Mouse (Mus musculus): ENCODE measurements around the gene Aifm2.

Gene Aifm2

DNA sequence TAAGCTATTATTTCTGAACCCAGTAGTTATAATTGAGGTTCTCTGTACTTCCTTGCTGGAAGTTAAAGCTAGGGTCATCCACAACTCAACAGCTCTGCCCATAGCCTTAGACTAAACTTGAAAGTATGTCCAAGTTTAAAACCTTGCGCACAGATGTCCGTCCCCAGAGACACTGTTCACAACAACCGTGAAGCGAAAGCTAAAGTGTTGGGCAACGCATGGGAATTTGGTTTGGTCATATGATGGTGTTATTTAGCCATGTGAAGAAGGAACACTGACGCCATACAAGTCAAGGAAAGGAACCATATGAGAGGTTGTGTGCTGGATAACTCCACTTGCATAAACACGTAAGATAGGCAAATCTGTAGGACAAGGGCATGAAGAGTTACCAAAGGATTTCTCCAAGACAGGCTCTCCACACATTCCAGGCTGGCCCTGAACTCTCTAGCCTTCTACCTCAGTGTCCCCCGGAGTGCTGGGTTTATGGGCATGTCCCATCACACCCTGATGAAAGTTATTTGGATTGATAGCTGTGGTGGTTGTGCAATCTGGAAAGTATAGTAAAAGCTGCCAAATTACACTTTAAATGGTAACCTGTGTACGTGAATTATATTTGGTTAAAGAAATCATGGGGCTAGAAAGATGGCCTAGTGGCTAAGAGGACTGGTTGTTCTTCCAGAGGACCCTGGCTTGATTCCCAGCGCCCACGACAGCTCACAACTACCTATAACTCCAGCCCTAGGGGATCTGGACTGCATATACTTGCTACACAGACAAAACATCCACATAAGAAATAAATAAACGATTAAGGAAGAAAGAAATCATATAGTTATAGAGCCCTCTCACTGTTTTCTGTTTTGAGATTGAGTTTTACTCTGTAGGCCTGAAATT is 2.6 kb downstream of the Aifm2 start:
- no peak for DNase-seq

DNA sequence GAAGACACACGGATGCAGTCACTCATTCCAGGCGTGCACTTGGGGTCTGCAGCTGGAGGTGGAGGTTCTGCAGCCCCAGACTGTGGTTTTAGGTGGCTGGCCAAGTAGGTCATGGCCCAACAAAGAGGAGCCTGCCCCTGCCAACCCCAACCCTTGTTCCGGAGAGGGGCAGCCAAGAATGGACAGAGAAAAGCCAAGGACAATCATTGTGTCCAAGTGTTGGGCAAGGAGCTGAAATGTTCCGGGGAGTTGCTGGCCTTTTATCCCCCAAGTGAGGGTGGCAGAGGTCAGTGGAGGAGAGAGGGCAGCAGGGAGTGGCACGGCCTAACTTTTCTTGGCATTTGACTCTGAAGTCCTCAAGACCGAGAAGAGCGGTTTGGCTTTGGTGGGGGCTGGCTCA is 5.3 kb downstream of the Aifm2 start:
- DNase-seq: peak in 1 of 2 experiments; percentile 43

DNA sequence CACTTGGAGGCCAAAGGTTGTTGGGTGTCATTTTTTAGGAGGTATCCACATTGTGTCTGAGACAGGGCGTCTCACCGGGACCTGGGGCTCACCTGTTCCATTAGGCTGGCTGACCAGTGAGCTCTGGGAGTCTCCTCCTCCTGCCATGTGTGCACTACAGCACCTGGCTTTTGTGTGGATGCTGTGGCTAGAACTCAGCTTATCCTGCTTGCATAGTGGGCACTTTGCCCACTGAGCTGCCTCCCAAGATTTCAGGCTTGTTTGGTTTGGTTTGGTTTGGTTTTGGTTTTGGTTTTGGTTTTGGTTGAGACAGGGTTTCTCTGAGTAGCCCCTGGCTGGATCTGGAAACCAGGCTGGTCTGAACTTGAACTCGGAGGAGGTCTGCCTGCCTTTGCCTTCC is 7.2 kb downstream of the Aifm2 start:
- no peak for DNase-seq

DNA sequence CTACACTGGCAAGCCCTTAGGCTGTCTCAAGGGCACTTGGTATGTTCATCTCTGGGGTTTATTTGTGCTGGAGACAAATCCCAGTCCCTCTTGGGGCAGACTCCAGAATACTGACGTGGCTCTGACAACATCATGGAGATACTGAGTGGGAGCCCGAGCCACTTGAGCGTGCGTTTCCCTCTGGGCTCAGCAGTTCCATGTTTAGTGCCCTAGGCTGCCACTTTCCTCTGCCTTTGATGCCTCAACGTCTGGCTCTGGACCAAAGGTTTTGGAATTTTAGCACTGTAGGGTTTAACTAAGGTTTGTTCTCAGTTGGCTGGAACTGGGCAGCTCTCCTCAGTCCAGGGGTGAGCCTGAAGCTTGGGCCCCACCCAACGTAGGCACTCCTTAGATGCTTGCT is 8.2 kb downstream of the Aifm2 start:
- no peak for DNase-seq

- no peak for DNase-seq
These were observed 14.1 kb downstream of the Aifm2 start for GRCm38 (mm10) chr10:61729181-61729580.

GRCm38 (mm10) chr10:61730171-61730570 is 15.1 kb downstream of the Aifm2 start:
- no peak for DNase-seq

DNA sequence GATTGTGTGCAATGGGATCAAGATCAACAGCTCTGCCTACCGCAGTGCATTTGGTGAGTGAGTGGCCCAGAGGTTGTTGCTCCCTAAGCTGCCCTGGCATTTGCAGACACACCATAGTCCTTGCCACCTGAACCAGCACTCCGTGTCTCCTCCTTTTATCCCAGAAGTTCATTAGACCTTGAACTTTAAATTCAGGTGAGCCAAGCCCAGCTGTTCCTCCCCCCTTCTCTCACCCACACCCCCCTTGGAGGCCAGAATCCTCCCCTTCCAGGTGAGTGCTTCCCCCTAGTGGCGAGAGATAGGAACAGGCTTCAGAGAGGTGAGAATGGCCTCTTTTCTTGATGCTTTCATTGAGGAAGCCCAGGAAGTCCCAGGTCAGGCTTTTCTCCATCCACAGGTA is 19.3 kb downstream of the Aifm2 start:
- peak; percentile 53 to 84 for DNase-seq

GRCm38 (mm10) chr10:61736671-61737078 is 21.6 kb downstream of the Aifm2 start:
- DNase-seq: no peak

- DNase-seq: no peak
These were observed 22.5 kb downstream of the Aifm2 start for GRCm38 (mm10) chr10:61737537-61737936.

- DNase-seq: no peak
These were observed 23.1 kb downstream of the Aifm2 start for GRCm38 (mm10) chr10:61738126-61738525.

DNA sequence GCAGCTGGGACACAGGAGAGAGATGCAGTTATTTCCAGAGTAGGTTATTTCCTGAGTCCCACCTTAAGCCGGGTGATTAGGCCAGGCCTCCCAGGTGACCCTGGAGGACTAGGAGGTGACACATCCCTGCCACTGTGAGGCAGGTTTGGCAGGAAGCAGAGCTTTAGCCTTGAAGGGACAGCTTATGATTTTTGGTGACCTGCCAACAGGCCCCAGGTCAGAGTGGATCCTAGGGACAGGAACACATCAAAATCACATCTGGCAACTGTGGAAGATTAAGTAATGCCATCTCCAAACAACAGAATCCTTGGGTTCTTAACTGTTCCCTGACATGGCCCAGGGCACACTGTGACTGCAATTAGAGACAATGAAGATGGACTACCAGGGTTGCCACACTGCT is 26.2 kb downstream of the Aifm2 start:
- DNase-seq: no peak

GRCm38 (mm10) chr10:61741873-61742272 is 26.8 kb downstream of the Aifm2 start:
- DNase-seq: no peak

GRCm38 (mm10) chr10:61742336-61742735 is 27.3 kb downstream of the Aifm2 start:
- no peak for DNase-seq

DNA sequence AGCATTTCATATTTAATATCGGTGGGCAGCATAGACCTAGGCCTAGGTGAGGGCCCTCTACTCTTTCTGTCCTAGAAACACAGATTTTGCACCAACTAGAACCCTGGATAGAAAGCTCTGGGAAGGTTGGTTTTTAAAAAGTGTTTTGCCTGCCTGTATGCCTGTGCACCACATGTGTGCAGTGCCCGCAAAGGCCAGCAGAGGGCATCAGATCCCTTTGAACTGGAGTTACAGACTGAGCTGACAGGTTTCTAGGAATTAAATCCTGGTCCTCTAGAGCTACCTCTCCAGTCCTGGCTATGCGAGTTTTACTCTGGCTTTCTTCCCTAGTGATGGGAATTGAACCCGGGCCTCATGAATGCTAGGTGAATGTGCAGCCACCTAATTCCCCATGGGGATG is 30.1 kb downstream of the Aifm2 start:
- DNase-seq: peak in 1 of 2 experiments; percentile 72

DNA sequence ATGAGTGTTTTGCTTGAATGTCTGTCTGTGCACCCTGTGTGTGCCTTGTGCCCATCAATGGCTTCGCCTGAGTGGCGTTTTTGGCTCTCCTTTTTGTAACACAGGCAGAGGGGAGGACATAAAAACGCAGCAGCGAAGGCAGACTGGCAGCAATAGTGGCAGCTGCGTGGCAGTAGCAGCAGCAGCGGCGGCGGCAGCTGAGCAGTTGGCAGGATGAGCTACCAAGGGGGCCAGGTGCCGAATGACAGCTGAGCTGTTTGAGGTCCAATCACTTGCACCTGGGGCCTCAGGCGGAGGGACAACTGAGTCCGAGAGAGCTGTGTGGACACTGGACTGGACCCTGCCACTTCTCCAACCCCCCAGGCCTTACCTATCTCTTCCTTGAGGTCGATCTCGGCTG is 32.2 kb downstream of the Aifm2 start:
- no peak for DNase-seq

DNA sequence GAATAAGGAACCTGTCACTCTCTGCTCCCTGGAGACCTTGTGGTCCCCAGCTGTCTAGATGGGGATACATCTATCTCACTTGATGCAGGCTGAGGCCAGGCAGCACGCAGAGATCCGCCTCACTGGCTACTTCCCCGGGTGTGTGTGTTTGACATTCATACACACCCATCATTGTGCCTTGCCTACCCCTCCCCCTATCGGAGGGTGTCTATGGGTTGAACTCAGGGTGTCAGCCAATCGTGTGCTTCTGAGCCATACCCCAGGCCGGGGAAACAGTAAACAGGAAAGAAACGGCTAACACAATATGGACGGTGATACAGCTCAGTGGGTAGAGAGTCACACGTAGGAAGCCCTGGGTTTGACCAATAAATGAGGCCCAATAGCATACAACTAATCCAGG is 35.0 kb downstream of the Aifm2 start:
- DNase-seq: no peak

DNA sequence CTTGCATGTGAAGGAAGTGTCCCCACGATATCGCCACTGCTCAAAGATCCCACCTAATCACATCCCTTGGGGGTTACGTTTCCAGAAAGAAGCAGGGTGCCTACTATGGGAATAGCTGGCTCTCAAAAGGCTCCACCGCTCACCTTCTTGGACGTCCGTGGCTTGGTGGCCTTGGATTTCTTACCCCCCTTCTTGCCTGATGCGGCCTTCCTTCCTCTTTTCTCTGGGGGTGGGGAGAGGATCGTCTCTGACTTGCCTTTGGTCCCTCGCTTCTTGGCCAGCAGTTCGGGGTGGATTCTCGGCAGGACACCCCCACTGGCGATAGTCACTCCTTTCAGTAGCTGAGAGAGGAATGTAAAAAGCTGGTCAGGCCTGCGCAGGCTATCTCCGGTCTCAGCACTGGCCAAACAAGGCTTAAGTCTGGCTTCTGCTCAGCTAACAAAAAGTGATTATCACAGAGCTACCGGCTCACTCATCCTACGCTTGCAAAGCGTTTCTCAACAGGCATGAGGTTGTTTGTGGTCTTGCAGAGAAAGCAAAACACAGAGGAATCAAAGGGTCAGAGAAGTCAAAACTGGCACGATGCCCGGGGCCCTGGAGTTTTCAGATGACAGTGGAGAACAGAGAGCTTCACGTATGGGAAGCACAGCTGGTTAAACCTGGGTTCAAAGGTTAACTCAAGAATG is 36.6 kb downstream of the Aifm2 start:
- peak; percentile 91 to 93 for DNase-seq

DNA sequence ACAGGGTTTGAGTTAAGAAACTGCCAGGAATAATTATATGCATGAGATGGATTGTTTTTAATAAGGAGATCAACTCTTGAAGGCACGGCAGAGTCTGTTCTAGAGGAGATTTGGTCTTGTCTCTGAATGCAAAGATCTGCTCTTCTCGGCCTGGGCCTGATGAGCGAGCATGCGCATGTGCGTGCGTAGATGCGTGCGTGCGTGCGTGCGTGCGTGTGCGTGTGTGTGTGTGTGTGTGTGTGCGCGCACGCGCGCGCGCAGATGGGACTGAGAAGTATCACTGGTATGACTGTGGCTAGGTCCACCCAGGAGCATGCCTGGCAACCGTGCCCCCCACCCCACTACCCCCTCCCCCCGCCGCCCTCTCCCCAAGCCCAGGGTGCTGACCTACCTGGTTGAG is 38.0 kb downstream of the Aifm2 start:
- DNase-seq: no peak

- peak; percentile 70 to 74 for DNase-seq
These were observed 42.0 kb downstream of the Aifm2 start for GRCm38 (mm10) chr10:61757022-61757421.

DNA sequence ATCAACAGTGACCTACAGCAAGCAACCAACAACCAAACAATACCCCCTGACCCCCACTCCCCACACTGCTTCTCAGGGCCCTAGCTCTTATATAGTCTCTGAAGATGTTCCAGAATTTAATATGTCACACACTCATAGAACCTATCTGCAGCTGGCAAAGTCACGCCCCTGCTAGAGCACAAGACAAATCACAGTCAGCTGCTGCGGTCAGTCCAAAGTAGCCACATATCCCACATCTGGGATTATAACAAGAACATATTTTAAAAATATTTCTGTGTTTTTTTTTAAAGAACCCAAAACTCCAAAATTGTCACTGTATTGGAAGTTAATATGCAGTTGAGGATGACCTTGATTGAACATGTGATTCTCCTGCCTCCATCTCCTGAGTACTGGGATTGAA is 43.8 kb downstream of the Aifm2 start:
- no peak for DNase-seq

- DNase-seq: no peak
These were observed 44.8 kb downstream of the Aifm2 start for GRCm38 (mm10) chr10:61759869-61760268.

GRCm38 (mm10) chr10:61764689-61765088 is 49.6 kb downstream of the Aifm2 start:
- DNase-seq: peak; percentile 21 to 47

DNA sequence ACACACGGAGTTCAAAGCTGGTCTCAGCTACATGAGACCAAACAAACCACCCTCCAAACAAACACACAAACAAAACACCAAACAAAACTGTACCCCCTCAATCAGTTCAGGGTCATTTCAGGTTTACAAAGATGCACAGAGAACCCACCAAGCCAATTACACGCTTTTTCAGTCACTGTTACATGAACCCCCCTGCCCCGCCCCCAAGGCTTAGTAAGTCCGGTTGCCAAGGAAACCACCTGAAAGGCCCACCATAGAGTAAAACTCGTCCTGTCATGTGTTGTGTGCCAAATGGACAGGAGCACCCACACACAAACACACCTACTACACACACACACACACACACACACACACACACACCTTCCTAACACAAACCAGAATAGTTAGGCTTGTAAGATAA is 50.5 kb downstream of the Aifm2 start:
- no peak for DNase-seq

DNA sequence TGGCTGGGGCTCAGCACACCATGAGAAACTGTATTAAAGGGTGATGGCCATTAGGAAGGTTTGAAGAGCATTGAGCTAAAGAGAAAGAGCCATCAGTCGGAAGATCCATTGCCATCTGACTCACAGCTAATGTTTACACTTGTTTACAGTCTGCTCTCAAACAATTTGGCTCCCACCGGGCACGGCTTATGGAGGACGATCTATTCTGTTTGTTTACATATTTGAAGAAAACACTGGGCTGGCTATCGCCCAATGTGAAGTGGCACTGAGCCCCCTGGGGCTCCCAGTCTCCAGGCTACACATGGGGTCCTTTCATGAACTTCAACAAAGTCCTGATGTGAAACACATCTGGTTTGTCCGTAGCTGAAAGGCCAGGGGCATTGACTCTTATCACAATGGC is 51.7 kb downstream of the Aifm2 start:
- no peak for DNase-seq

Measured in kidney, postnatal 25 days (tissue).